Mouse (Mus musculus) left cerebral cortex, adult 8-10 months (tissue): ENCODE results near the gene Nr4a1. TPM values are rescaled to one million over a fixed set of nuclear protein-coding genes. Genes with fewer than 3 reads are reported as not detected.
A peak's percentile ranks its signal among the peaks of the same experiment; 100 is the strongest.

Experiments
- DNase-seq, 2 experiments: peaks; one replicate each; pipeline ENCODE4 v3.0.0; 2022; ENCODE audit warnings: low spot score in 2 of 2
- total RNA-seq, 4 experiments: library from RNA; stranded (reverse); gene quantifications; 2 replicates each; pipeline ENCODE4 v1.2.4; 2022

Gene Nr4a1
- total RNA-seq, 4 experiments from 2014 or later = 36.3 to 102 (median 74.5) TPM

DNA sequence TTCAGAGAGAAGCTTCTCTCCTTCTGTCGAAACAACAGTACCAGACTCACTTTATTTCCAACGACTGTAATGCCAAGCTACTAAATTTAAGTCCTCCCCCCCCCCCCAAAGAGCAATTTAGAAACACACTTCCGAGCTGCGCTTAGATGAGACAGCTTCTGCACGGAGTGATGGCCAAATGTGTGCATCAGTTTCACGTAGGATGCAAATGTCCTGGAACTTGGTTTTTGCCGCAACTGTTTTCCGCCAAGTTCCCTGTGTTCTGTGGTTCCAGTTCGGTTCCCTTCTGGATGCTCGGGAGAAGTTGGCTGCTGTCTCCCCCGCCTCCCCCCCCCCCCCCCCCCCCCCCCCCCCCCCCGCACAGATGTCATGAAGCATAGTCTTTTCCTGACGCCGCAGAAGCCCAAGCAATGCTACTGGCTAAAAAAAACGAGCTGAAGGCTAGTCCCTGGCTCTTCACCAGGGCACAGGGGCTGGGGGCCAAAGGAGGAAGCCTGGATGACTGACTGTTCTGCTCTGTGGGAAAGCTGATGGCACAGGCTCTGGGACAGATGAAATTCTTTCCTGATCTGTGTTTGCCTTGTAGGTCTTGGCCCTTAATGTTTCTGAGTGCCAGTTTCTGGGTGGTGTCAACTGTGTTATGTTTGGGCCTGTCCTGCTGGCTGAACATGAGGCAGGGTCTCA is 57.2 kb downstream of the Nr4a1 start:
- peak in 1 of 2 experiments; percentile 38 for DNase-seq

- no peak for DNase-seq
Observed at GRCm38 (mm10) chr15:101312006-101312405, 57.9 kb downstream of the Nr4a1 start.

- DNase-seq = no peak
Observed at GRCm38 (mm10) chr15:101315378-101315777, 61.3 kb downstream of the Nr4a1 start.

DNA sequence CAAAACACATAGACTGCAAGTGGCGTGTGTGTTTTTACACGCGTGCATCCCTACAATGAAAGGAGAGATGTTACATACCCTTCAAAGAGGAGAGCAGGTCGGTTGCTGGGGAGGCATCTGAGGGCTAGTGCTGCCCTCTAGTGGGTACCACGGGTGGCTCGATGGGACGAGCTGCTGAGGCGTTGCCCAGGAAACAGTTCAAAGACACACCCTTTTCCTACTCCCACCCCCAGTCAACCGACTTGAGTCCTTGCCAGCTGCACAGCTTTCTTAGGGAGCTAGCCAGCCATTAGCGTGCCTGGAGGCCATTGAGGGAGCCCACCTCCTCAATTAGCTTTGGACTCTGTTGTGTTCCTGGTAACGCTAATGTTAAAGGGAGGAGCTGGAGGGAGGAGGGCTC is 61.8 kb downstream of the Nr4a1 start:
- peak; percentile 80 to 92 for DNase-seq

DNA sequence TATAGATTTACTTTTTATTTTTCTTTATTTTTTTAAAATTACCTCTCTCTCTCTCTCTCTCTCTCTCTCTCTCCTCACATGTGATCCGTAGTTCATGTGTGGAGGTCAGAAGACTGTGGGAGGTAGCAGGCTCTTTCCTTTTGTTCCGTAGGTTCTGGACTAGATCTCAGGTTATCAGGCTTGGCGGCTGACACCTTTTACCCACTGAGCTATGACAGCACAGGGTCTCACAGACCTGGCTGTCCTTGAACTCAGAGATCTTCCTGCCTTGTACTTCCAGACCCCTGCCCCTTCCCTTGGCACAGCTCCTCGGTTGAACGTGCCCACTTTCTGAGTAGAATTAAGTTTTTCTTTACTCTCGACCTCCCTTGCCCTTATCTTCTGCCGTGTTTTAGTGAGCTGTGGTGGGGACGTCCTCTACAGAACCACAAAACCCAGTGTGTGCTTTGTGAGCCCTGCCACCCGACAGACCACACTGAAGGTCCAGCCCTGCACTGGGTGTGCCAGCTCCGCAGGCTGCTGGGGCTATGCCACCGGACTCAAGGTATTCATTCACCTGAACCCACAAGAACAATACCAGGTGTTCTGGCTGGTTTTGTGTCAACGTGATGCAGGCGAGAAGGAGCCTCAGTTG is 62.3 kb downstream of the Nr4a1 start:
- no peak for DNase-seq

DNA sequence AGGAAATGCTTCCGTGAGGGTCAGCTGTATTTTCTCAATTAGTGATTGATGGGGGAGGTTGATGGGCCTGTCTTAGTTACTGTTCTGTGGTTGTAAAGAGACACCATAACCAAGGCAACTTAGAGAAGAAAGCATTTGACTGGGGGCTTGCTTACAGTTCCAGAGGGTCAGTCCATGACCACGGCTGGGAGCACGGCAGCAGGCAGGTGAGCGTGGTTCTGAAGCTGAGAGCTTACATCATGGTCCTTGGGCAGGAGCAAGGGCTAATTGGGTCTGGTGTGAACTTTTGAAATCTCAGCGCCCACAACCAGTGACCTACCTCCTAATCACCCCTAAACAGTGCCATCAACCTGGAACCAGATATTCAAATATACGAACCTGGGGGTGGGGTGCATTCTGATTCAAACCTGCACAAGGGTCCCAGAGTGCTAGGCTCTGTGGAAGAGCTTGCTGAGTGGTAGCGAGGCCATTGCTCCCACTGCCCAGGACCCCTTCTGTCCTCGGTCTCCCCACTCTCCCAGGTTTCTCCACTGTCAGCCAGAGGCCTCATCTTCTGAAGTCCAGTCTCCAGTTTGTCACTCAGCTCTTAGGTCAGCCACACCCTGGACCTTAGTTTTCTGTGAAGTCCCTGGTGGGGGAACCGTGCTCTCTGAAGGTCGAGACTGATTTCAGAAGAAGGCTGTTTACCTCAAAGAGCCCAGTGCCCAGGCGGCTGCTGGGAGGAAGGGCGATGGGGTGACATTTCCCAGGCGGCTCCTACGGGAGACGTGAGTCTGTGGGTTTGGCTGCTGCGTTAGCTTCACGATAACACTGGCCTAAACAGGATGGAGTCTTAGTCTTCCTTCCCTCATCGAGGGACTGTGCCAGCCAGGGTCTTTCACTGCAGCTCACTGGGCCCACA is 63.1 kb downstream of the Nr4a1 start:
- no peak for DNase-seq

GRCm38 (mm10) chr15:101317814-101318500 is 63.9 kb downstream of the Nr4a1 start:
- no peak for DNase-seq

DNA sequence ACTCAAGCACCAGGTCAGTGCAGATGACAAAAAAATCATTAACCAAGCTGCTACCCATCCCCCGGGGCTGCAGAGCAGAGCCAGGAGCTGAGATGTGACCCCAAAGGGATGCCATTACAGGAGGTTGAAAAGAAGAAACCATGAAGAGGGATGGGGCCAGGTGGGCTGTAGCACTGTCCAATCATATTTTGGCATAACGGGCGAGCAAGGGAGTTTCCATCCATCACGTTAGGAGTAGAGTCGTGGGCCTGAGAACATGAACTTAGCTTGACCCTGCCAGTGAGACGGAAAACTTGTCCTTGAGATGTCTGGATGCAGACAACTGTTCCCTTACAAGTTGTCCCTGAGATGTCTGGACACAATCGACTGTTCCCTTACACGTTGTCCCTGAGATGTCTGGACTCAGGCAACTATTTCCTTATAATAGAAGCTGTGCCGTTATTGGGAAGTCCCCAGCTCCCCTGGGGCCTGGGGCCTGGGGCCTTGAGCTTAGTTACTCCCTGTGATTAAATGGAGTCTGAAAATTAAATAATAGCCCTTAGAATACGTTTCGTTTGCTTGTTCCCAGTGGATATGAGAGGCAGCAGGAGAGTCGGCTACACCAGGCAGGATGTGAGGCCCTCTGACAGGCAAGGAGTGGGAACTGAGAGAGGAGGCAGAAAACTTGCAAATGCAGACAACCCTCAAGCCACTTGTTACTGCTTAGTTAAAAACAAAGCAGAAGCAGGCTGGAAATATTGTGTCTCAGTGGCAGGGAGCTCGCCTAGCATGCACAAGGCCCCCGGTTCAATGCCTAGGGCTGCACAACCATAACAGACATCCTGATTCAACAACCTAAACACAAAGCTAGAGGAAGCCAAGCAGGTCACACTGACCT is 65.1 kb downstream of the Nr4a1 start:
- DNase-seq = no peak

- no peak for DNase-seq
Observed at GRCm38 (mm10) chr15:101320010-101320617, 66.0 kb downstream of the Nr4a1 start.

DNA sequence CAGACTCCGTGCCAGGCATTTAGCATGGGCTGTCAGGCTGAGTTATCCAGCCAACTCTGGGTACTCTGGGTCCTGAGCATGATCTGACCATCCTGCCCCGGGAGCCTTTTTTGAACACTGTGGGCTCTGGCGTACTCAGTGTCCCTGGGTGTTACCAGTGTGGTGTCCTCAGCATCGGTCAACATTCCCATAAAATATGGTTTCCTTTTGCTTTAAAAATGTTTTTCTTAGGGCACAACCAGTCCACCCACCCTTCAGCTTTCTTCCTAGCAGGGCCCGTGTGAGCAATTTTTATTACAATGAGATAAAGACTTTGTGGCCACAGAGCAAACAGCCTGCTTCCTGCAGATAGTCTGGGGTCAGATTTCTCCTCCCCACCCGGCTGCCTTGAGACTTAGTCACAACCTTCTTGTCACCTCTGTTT is 66.6 kb downstream of the Nr4a1 start:
- no peak for DNase-seq

DNA sequence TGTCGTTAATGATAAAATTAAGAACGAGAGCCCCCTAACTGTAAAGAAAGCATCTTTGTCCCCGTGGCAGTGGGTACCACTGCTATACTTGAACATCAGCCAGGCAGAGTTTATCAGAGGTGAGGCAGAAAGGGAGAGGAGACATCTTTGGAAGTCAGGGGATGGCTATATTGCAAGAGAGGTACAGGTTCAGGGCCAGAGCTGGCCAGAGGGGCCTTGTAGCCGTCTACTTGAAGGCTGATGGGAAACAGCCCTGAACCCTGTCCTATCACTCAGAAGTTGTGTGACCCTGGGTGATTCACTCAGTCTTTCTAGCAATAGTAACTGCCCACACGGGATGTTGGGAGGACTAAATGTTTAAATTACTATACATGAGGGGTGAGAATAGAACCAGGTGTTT is 67.1 kb downstream of the Nr4a1 start:
- no peak for DNase-seq

DNA sequence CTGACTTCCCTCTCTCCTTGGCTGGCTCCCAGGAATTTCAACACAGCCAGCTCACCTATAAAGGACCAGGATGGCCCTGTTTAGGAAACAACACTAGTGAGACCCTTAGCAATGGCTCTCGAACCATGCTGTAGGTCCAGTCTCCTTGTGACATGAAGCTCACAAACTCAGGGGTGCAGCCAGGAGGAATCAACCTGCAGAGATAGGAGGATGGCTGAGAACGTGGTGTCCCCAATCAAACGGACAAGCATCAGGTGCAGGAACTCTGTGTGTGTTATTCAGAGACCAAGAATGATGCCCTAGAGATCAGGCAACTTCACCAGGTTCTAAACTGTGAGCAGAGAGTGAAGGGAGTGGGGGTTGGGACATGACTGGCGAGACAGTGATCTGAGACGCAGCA is 68.0 kb downstream of the Nr4a1 start:
- no peak for DNase-seq

DNA sequence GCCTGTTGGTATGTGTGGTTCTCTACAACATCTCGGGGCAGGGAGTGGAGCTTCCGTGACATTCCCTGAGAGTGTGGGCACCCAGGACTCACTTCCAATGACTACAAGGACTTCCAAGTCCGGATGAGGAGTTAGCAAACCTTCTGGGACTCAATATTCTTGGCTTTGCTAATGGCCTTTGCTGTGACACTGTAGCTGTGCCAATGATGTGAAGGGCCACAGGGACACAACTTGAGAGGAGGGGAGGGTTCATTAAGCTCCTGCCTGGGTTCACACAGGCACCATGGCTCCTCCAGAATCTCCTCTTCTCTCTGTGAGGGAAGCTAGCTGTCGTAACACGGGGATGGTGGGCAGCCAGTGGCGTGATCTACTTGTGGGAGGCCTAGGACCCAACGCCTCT is 68.6 kb downstream of the Nr4a1 start:
- DNase-seq = no peak

GRCm38 (mm10) chr15:101323511-101323910 is 69.4 kb downstream of the Nr4a1 start:
- no peak for DNase-seq

Other genes with a start within 250 kb of the Nr4a1 start
- not detected for gene Gm47841, start 206.9 kb upstream of the Nr4a1 start, total RNA-seq
- 1 to 10 TPM; 1.5 to 1.8 (median 1.6) TPM for gene Fignl2, start 175.7 kb upstream of the Nr4a1 start, total RNA-seq
- gene Ankrd33, start 138.5 kb upstream of the Nr4a1 start, total RNA-seq = under 1 TPM in 1 of 4 experiments, not detected in 3; 0.34 TPM
- 10 to 100 TPM; 18.9 to 25.1 (median 19.3) TPM for gene Acvrl1, start 125.7 kb upstream of the Nr4a1 start, total RNA-seq
- gene Acvr1b, start 80.2 kb upstream of the Nr4a1 start, total RNA-seq = 100 to 1,000 TPM; 100 to 118 (median 110) TPM
- gene Grasp, start 30.1 kb upstream of the Nr4a1 start, total RNA-seq = 10 to 100 TPM; 56.3 to 63.9 (median 62.1) TPM
- gene Atg101, start 30.0 kb downstream of the Nr4a1 start, total RNA-seq = 10 to 100 TPM; 35.9 to 39.3 (median 37.6) TPM
- gene 6030408B16Rik, start 38.9 kb downstream of the Nr4a1 start, total RNA-seq = under 1 TPM in 3 of 4 experiments, not detected in 1; 0.18 to 0.91 (median 0.84) TPM
- 1 to 10 TPM; 3.4 to 5.1 (median 4.2) TPM for gene Krt80, start 115.9 kb downstream of the Nr4a1 start, total RNA-seq
- gene Krt7, start 156.8 kb downstream of the Nr4a1 start, total RNA-seq = under 1 TPM in 3 of 4 experiments, not detected in 1; 0.15 to 0.65 (median 0.19) TPM
- under 1 TPM in 1 of 4 experiments, not detected in 3; 0.21 TPM for gene Krt87, start 184.5 kb downstream of the Nr4a1 start, total RNA-seq
- not detected for gene Krt88, start 193.5 kb downstream of the Nr4a1 start, total RNA-seq
- not detected for gene Krt81, start 209.5 kb downstream of the Nr4a1 start, total RNA-seq
- gene Krt86, start 219.2 kb downstream of the Nr4a1 start, total RNA-seq = not detected
- gene Krt83, start 237.2 kb downstream of the Nr4a1 start, total RNA-seq = not detected